Mouse (Mus musculus) cerebellum, postnatal 36 days (tissue): ENCODE measurements around the gene Ubr2.

ENCODE experiments used
- DNase-seq, 2 experiments: peaks; one replicate each; pipeline ENCODE4 v3.0.0; 2021 to 2022; ENCODE audit warnings: mixed read lengths in 2 of 2

Ubr2 gene

GRCm38 (mm10) chr17:47002401-47002800 lies 8.0 kb downstream of the Ubr2 start:
- peak in 1 of 2 experiments; percentile 26 for DNase-seq

GRCm38 (mm10) chr17:46998840-46999239 lies 11.5 kb downstream of the Ubr2 start:
- no peak for DNase-seq

DNA sequence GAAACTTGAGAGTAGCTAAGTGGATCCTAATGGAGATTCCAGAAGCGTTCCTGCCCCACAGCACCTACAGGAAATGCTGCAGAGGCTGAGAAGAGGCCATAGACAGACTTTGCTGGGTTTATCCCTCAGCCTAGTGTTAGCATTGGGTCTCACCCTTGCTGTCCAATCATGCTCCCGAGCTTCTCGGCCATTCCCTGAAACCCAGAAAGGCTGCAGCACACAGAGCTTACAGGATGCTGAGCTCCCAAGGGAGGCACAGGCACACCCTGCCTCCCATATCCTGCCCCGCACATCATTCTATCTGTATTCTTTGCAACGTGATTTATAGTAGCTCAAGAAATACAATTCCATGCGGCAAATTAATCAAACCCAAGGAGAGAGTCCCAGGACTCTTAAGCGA lies 13.9 kb downstream of the Ubr2 start:
- DNase-seq = no peak

- DNase-seq = no peak
Measured at GRCm38 (mm10) chr17:46995621-46996020, 14.7 kb downstream of the Ubr2 start.

- no peak for DNase-seq
Measured at GRCm38 (mm10) chr17:46994641-46995398, 15.5 kb downstream of the Ubr2 start.

DNA sequence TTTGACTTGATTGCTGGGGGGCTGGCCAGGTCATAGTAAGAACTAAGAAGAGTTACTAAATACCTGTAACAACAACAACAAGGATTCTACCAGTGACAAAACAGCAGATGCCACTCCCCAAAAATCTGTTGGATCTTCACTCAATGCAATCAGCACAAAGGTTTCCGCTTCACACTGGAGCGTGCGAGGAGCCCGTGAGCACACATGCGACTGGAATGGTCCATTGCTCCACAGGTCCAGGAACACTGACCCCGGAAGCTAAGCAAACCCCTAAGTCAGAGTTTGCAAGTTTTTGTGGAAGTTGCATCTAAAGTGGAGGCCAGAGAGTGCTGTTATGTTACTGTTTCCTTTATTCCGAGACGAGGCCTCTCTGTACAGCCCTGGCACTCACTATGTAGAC lies 16.7 kb downstream of the Ubr2 start:
- DNase-seq = no peak

DNA sequence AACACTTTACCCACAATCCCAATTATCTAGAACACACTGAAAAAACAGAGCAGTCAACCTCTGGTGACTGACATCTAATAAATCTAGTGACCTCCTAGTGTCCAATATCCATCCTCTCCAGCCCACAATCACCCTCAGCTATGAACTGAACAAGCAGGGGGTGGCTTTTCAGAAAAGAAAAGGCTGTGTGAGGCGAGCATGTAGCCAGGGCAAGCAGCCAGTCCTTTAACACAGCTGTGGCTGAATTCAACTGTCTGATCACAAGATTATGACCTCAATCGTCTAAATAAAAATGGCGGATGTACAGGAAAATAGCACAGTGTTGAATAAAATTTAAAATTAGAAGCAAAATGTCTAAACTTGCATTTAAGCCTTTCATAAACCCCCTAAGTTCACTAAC lies 22.7 kb downstream of the Ubr2 start:
- DNase-seq = no peak

GRCm38 (mm10) chr17:46980050-46980449 lies 30.3 kb downstream of the Ubr2 start:
- no peak for DNase-seq

GRCm38 (mm10) chr17:46975183-46975582 lies 35.2 kb downstream of the Ubr2 start:
- DNase-seq = peak; percentile 50 to 61

- DNase-seq = no peak
Measured at GRCm38 (mm10) chr17:46972603-46973002, 37.8 kb downstream of the Ubr2 start.

GRCm38 (mm10) chr17:46966892-46967291 lies 43.5 kb downstream of the Ubr2 start:
- no peak for DNase-seq

GRCm38 (mm10) chr17:46963186-46963585 lies 47.2 kb downstream of the Ubr2 start:
- DNase-seq = peak; percentile 28 to 41

DNA sequence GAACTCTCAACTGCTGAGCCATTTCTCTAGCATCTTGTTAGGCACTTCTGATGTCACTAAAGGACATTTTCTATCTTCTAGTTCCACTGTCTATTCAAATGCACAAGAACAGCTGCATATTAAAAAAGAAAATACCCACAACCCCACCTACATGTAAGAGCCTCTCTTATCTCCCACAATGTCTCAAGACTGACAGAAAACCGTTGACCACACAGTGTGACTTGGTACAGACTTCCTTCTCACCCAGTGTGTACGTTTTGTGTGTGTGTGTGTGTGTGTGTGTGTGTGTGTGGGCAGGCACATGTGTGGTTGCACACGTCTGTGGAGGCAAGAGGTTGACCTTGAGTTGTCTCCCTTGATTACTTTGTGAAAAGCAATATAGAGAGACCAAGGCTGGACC lies 48.2 kb downstream of the Ubr2 start:
- no peak for DNase-seq

DNA sequence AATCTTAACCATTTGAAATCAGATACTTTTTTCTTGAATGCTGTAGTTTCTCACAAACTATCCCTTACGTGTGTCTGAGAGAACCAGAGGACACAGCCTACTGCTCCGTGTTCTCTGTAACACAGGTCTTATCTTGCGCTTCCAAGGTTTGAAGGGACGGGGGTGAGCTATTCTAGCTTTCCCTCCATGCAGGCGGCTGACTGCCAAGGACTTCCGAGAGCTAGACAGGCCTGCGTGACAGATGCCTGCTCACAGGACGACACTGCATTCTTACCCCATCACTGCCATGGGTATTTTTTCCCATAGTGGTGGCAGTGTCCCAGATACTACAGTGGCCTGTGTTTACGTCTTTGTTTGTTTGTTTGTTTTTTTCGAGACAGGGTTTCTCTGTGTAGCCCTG lies 50.1 kb downstream of the Ubr2 start:
- DNase-seq = no peak

DNA sequence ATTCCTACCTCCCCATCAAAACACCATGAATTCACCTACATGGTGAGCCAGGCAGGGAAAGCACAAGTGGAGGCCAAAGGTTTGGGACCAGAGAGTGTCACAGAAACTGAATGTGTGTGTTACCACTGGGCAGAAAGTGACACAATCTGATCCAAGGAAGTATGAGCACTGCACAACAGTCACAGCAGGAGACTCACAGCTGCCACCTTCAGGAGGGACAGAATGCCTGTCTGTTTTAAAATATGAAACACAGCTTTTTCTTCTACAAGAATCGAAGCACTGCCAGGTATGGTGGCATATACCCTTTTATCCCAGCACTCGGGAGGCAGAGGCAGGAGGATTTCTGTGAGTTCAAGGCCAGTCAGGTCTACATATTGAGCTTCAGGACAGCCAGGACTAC lies 52.3 kb downstream of the Ubr2 start:
- no peak for DNase-seq

- no peak for DNase-seq
Measured at GRCm38 (mm10) chr17:46946276-46946675, 64.1 kb downstream of the Ubr2 start.

DNA sequence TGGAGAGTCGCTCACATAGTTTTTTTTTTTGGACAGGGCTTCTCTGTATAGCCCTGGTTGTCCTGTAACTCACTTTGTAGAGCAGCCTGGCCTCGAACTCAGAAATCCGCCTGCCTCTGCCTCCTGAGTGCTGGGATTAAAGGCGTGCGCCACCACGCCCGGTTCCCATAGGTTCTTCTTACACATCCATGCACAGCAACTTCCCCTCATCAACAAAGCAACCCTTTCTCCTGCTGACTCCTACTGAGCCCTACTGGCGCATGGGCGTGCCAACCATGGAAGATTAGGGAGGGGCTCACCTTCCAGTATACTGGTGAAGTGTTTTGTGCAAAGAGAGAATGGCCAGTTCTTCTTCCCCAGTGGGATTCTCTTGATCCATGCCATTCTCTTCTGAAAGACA lies 67.9 kb downstream of the Ubr2 start:
- no peak for DNase-seq

DNA sequence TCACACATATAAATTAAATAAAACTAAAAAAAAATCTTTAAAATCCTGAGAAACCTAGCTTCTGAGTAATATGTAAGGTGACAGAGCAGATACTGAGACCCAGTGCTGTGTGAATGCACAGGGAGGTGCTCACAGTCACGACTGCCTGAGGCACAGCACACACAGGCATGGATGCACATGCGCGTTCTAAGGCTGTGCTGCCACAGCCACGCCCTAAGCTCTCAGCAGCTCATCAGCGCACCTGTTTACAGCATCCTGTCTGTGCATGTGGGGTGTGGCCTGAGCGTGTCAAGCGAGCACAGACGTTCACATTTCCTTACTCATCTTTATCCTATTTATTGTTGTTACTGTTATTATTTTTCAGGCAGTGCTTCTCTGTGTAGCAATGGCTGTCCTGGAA lies 69.9 kb downstream of the Ubr2 start:
- DNase-seq = no peak

- DNase-seq = peak; percentile 57 to 62
Measured at GRCm38 (mm10) chr17:46933557-46934348, 76.6 kb downstream of the Ubr2 start.

GRCm38 (mm10) chr17:46932961-46933360 lies 77.4 kb downstream of the Ubr2 start:
- DNase-seq = no peak

GRCm38 (mm10) chr17:46929897-46930296 lies 80.5 kb downstream of the Ubr2 start:
- DNase-seq = no peak

GRCm38 (mm10) chr17:46929277-46929676 lies 81.1 kb downstream of the Ubr2 start:
- DNase-seq = no peak

- DNase-seq = no peak
Measured at GRCm38 (mm10) chr17:46927781-46928180, 82.6 kb downstream of the Ubr2 start.

- DNase-seq = no peak
Measured at GRCm38 (mm10) chr17:46926941-46927340, 83.4 kb downstream of the Ubr2 start.
